Mouse (Mus musculus) thymus, postnatal 0 days (tissue): ENCODE data around the gene Serinc5. TPM values are rescaled to one million over a fixed set of nuclear protein-coding genes. Genes with fewer than 3 reads are reported as not detected.

ENCODE experiments used
- DNase-seq: peaks from one replicate; pipeline ENCODE4 v3.0.0-alpha.2; 2015; ENCODE audit warnings: low spot score
- polyA plus RNA-seq: library from polyadenylated mRNA; unstranded; fragments of >200 nt; fragmentation: Nextera tagmentation; extraction: Ambion mirVana; gene quantifications from 2 replicates; pipeline ENCODE4 v1.2.1, GENCODE M21; 2015

The Serinc5 gene
- polyA plus RNA-seq, 1 experiment from 2014 or later = 32.2 TPM

GRCm38 (mm10) chr13:92739858-92740257, 129.0 kb downstream of the Serinc5 start:
- peak; percentile 41 for DNase-seq

GRCm38 (mm10) chr13:92740671-92741270, 129.9 kb downstream of the Serinc5 start:
- DNase-seq = peak; percentile 70

GRCm38 (mm10) chr13:92742886-92743285, 132.0 kb downstream of the Serinc5 start:
- DNase-seq = no peak

GRCm38 (mm10) chr13:92743337-92743736, 132.4 kb downstream of the Serinc5 start:
- DNase-seq = no peak

GRCm38 (mm10) chr13:92750976-92751518, 140.2 kb downstream of the Serinc5 start:
- DNase-seq = peak; percentile 82

- no peak for DNase-seq
These were observed 141.1 kb downstream of the Serinc5 start for GRCm38 (mm10) chr13:92751726-92752565.

GRCm38 (mm10) chr13:92753676-92754075, 142.8 kb downstream of the Serinc5 start:
- DNase-seq = no peak

GRCm38 (mm10) chr13:92755036-92755435, 144.1 kb downstream of the Serinc5 start:
- no peak for DNase-seq

GRCm38 (mm10) chr13:92757972-92758585, 147.2 kb downstream of the Serinc5 start:
- DNase-seq = no peak

GRCm38 (mm10) chr13:92759096-92759495, 148.2 kb downstream of the Serinc5 start:
- DNase-seq = no peak

- no peak for DNase-seq
These were observed 149.6 kb downstream of the Serinc5 start for GRCm38 (mm10) chr13:92760519-92760918.

Other genes starting within 250 kb of the Serinc5 start
- gene Ankrd34b, start 185.2 kb upstream of the Serinc5 start, polyA plus RNA-seq = 0.04 TPM in 1 of 2 replicates, not detected in the other
- 0.18 and 0.46 TPM in 2 replicates for gene Fam151b, start 127.1 kb upstream of the Serinc5 start, polyA plus RNA-seq
- 4.7 and 5.3 TPM in 2 replicates for gene Zfyve16, start 80.2 kb upstream of the Serinc5 start, polyA plus RNA-seq
- not detected in 2 replicates for gene Spz1, start 34.9 kb upstream of the Serinc5 start, polyA plus RNA-seq
- 0.55 TPM in 2 replicates for gene Thbs4, start 183.7 kb downstream of the Serinc5 start, polyA plus RNA-seq
- gene Mtx3, start 233.7 kb downstream of the Serinc5 start, polyA plus RNA-seq = 1.4 and 1.7 TPM in 2 replicates